Mouse (Mus musculus) spleen, postnatal 10 days (tissue): ENCODE data around the gene Ispd.

Source experiments
- DNase-seq, 2 experiments: peaks; one replicate each; pipeline ENCODE4 v3.0.0; 2021 to 2022; ENCODE audit warnings: low spot score in 2 of 2

Gene Ispd

DNA sequence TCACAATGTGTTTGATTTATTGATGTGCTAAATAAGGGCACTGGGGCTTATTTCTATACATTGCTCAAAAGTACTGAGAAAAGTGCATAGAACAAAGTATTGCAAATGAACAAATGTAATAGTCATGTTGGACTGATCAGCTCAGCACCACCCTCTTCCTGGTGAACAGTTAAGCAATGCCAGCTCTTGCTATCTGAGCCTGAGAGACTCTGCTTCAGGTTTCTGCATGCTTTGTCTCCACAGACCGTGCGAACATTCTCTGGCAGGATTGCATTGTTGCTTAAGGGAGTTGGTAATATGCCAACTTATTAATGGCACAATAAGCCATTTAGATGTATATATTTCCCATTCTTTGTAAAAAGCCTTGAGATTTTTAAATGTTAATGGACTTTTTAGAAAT lies 182.9 kb downstream of the Ispd start:
- no peak for DNase-seq

DNA sequence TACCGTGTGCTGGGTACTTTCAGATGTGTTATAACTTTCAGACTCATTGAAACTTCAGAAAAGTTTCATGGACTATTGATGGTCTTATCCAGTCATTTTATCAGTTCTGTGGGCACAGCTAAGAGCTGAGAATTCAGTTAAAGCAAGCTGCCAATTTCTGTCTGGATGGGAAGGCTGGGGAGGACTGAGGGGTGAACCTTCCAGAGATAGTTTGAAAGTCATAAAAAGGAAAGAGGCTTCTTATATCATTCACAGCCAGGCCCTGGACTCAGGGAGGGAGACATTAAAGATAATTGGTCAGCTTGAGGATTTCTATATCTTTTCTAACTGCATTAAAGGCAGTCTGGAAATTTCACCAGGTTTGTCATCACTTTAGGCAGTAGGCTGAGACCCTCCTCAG lies 185.7 kb downstream of the Ispd start:
- DNase-seq, result no peak

GRCm38 (mm10) chr12:36570414-36571095 lies 189.3 kb downstream of the Ispd start:
- DNase-seq, result no peak

DNA sequence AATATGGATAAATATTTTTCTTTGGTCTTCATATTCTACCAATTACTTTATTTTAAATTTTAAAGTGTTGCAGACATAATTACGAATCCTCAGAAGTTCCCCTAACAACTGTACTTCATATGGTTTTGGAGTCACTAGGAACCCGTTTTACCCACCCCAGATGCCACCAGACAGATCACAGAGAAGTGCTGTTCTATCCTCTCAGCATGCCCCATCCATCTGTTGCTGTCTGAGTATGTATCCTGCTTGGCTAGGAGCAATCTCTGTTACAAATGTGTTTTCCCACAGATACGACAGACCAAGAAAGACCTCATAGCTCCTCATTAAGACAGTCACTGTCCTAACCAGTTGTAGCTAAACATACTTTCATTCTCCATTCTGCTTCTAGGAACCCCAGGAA lies 203.6 kb downstream of the Ispd start:
- DNase-seq, result no peak

- no peak for DNase-seq
Measured at GRCm38 (mm10) chr12:36597539-36598250, 216.4 kb downstream of the Ispd start.

- DNase-seq, result no peak
Measured at GRCm38 (mm10) chr12:36621960-36622736, 240.9 kb downstream of the Ispd start.

DNA sequence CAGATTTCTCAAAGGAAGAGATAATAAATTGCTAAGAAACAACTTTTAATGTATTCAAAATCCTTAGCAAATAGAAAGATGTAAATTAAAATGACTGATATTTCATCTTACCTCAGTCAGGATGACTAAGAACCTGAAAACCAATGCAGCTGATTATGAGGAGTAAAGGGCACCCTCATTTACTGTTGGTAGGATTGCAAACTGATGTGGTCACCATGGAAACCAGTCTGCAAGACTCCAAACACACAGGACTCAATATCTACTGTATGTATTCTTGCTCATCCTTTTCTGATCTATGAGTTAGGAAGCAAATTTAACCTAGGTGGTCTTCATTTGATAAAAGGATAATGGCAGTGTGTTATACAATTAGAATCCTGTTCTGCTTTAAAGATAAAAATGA lies 246.0 kb downstream of the Ispd start:
- DNase-seq, result no peak

GRCm38 (mm10) chr12:36632427-36632826 lies 251.2 kb downstream of the Ispd start:
- DNase-seq, result no peak

DNA sequence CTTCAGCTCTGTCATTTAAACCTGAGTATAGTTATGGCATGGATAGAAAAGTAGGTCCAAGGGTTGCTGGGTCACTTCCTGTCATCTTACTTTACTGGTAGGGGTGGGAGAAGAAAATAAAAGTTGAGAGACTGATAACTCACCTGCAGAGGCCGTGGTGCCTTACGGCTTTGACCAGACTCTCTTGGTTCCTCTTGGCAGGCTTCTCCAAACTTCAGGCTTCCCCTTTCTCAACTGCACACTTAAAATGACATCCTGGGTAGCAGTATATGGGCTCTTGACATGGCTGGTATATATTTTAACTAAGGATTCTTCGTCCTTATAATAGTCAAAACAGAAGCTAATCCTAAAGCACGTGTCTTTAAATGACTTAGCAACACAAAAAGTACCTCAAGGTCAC lies 266.3 kb downstream of the Ispd start:
- DNase-seq, result no peak

GRCm38 (mm10) chr12:36662496-36662895 lies 281.2 kb downstream of the Ispd start:
- DNase-seq, result no peak

- no peak for DNase-seq
Measured at GRCm38 (mm10) chr12:36664783-36665182, 283.5 kb downstream of the Ispd start.

GRCm38 (mm10) chr12:36666771-36667170 lies 285.5 kb downstream of the Ispd start:
- DNase-seq, result no peak

GRCm38 (mm10) chr12:36670164-36670908 lies 289.1 kb downstream of the Ispd start:
- no peak for DNase-seq

DNA sequence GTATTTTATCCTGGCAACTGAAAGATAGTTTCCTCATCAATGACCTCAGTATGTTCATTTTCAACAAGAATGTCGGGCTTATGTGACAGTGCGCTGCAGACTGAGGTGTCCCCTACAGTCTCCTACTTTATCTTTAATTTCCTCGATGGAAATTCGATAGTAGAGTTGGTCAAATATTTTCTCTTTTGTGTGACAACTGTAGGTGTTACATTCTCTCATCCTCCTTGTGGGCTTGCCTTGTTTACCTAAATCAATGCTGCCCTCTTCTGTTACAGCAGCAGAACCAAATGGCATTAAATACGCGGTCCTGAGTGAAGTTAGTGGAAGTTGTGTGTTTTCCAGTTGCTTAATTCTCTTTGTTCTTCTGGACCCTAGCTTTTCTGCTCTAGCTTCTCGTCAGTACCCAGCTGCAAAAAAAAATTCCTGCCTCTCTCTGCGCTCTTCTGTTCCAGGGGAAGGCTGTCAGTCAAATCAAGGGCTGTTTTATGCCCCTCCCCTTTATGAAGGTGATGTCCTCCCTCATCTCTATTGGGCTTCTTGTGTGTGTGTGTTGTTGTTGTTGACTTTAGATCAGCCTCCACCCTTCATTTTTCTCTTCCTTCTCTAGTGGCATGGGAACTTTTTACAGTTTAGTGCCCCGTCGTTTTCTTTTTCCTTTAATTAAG lies 289.8 kb downstream of the Ispd start:
- DNase-seq, result no peak

DNA sequence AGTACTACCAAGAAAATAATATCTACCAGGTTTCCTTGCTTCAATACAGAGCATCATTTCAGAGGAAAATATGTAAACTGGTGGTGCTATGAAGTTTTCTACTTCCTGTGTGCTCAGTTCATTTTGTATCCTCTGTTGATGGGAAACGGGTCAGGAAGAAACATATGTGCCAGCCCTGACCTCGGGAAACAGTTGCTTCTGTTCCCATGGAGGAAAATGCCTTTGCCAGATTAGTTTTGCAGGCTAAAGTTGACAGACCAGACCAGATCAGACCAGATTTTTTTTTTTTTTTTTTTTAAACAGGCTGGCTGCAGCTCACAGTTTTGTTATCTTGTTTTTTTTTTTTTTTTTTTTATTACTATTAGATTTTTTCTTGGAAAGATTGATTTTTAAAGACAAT lies 293.2 kb downstream of the Ispd start:
- no peak for DNase-seq

DNA sequence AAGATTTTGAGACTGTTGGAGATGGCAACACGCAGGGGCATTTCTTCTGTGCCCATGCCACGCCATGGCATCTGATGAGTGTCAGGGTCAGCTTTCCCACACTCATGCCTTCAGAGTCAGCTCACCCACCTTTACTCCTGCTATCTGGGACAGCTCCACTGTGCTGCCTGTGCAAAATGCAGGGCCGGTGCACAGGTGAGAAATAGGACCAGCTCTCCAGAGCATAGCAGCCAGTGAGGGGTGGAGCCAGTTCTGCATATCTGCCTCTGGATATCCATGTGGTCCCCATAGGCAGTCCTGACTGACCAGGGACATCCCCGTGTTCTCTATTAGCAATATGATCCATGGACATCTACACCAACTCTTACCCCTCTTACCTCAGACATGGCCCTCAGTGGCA lies 297.0 kb downstream of the Ispd start:
- DNase-seq, result no peak

- no peak for DNase-seq
Measured at GRCm38 (mm10) chr12:36680883-36681505, 299.7 kb downstream of the Ispd start.

- DNase-seq, result no peak
Measured at GRCm38 (mm10) chr12:36681779-36682178, 300.5 kb downstream of the Ispd start.

GRCm38 (mm10) chr12:36694072-36694471 lies 312.8 kb downstream of the Ispd start:
- DNase-seq, result no peak

DNA sequence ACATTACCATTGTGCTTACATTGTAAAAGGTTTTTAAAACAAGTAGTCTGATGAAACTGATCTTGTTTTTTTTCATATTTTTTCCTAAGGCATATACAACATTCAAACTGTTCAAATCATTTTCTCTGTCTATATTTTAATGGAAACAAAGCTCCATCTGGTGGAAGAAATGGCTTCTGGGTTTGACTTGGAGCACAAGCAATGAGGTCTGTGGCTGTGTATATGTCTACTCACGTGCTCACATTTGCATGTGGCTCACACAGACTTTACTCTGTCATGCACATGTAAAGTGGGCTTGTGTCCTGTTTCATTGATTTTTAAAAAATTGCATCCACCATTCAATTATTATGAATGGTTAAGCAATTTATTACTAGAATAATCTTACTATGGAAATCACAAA lies 323.1 kb downstream of the Ispd start:
- DNase-seq, result no peak

GRCm38 (mm10) chr12:36708810-36709209 lies 327.6 kb downstream of the Ispd start:
- DNase-seq, result no peak
